Comparison of ENCODE assay signal across 11 mouse cellular contexts in genomic region chr5:101703374-101704260, GRCm38 (mm10). TPM values are rescaled to one million over a fixed set of nuclear protein-coding genes. Genes with fewer than 3 reads are reported as not detected.
A peak's percentile ranks its signal among the peaks of the same experiment; 100 is the strongest.
DNase-seq lines count a peak whose midpoint lies in the region; ATAC-seq and TF ChIP-seq lines count a peak whose summit lies in the region.
"Had no signal": no experiment of that assay in that cellular context is flagged by ENCODE, and none has a peak within 500 bp of the region (broad histone marks: within the 10 kb centered on the region; RNA-seq: fewer than 3 reads in every experiment).

No protein-coding gene starts in this region.

- no peak for TF ChIP-seq POLR2A in olfactory bulb, adult 2 months (IDR thresholded peaks at IDR 0.05; ENCODE audit: insufficient read depth, low read depth, low read length)
- no peak for TF ChIP-seq POLR2A in cerebellum, adult 2 months (IDR thresholded peaks at IDR 0.05; ENCODE audit: borderline replicate concordance, insufficient read depth, low read length)

- H3K27me3 ChIP-seq in heart, embryonic 11.5 days (ENCODE audit: control insufficient read depth, insufficient read depth, low read length) = no peaks in the 10 kb centered on the region
- peaks cover 7% of the 10 kb centered on the region for H3K27me3 ChIP-seq in megakaryocyte, embryonic 14.5 days (replicated peaks)
- H3K27me3 ChIP-seq in cerebellum, adult 2 months (ENCODE audit: control insufficient read depth, insufficient read depth, low read length) = no peaks in the 10 kb centered on the region
- H3K27me3 ChIP-seq in midbrain, embryonic 15.5 days (replicated peaks) = no peaks in the 10 kb centered on the region

- no peak overlapping the region for H3K9ac ChIP-seq in heart, embryonic 11.5 days (ENCODE audit: low read depth, low read length)
- no peak overlapping the region for H3K9ac ChIP-seq in midbrain, embryonic 15.5 days

- H3K4me1 ChIP-seq in heart, embryonic 11.5 days (ENCODE audit: control insufficient read depth, insufficient read depth, low read length) = no peaks in the 10 kb centered on the region
- H3K4me1 ChIP-seq in megakaryocyte, embryonic 14.5 days = peaks cover 8% of the 10 kb centered on the region; the same call in 1 of the 2 replicates
- no peaks in the 10 kb centered on the region for H3K4me1 ChIP-seq in olfactory bulb, adult 2 months (ENCODE audit: control insufficient read depth, insufficient read depth, low read length)
- H3K4me1 ChIP-seq in cerebellum, adult 2 months (ENCODE audit: control insufficient read depth, insufficient read depth, low read length) = no peaks in the 10 kb centered on the region
- no peaks in the 10 kb centered on the region for H3K4me1 ChIP-seq in midbrain, embryonic 15.5 days

- no peaks in the 10 kb centered on the region for H3K36me3 ChIP-seq in heart, embryonic 11.5 days (ENCODE audit: control insufficient read depth, insufficient read depth, low read length)
- no peaks in the 10 kb centered on the region for H3K36me3 ChIP-seq in megakaryocyte, embryonic 14.5 days (replicated peaks; ENCODE audit: low read length)
- no peaks in the 10 kb centered on the region for H3K36me3 ChIP-seq in midbrain, embryonic 15.5 days (replicated peaks)

- intact Hi-C loops in heart, postnatal 25 days (cut with DNase I) = no loop called here

- no peak overlapping the region for H3K27ac ChIP-seq in heart, embryonic 11.5 days (ENCODE audit: low read depth, low read length)
- no peak overlapping the region for H3K27ac ChIP-seq in olfactory bulb, adult 2 months (ENCODE audit: insufficient read depth, low read depth, low read length)
- H3K27ac ChIP-seq in cerebellum, adult 2 months (ENCODE audit: insufficient read depth, low read length) = no peak overlapping the region
- no peak overlapping the region for H3K27ac ChIP-seq in midbrain, embryonic 15.5 days

- no peak for TF ChIP-seq CTCF in olfactory bulb, adult 2 months (IDR thresholded peaks at IDR 0.05; ENCODE audit: insufficient read depth, low read depth, low read length)
- no peak for TF ChIP-seq CTCF in cerebellum, adult 2 months (IDR thresholded peaks at IDR 0.05; ENCODE audit: borderline replicate concordance, insufficient read depth, low read depth, low read length)

- DNase-seq in heart, postnatal 25 days (ENCODE audit: low spot score) = no peak
- DNase-seq in fibroblast of lung, adult 2 months (ENCODE audit: low read depth) = peak; percentile 2
- DNase-seq in cerebellum, adult 2 months = no peak
- DNase-seq: cerebellum, adult 9-11 months; lung, postnatal 4 days had no signal

- 0 out of 2 replicates have a peak, but pooled peaks have one; percentile 22 for ATAC-seq in heart, embryonic 11.5 days (replicated peaks; ENCODE audit: insufficient number of reproducible peaks, low FRiP score, low TSS enrichment)
- ATAC-seq in megakaryocyte, adult 5-6 weeks (ENCODE audit: poor library complexity, severe bottlenecking) = no peak
- no peak for ATAC-seq in midbrain, embryonic 15.5 days (replicated peaks)

- peak overlapping the region; percentile 30 for H3K4me2 ChIP-seq in heart, embryonic 11.5 days
- no peak overlapping the region for H3K4me2 ChIP-seq in midbrain, embryonic 15.5 days

- H3K4me3 ChIP-seq in heart, embryonic 11.5 days (ENCODE audit: low read depth, low read length) = no peak overlapping the region
- H3K4me3 ChIP-seq in megakaryocyte, embryonic 14.5 days (replicated peaks) = peak overlapping the region; percentile 2
- H3K4me3 ChIP-seq in olfactory bulb, adult 2 months (ENCODE audit: insufficient read depth, low read depth, low read length) = peak overlapping the region; percentile 6; the same call in 1 of the 2 replicates
- H3K4me3 ChIP-seq in cerebellum, adult 2 months (replicated peaks; ENCODE audit: insufficient read depth, low read depth, low read length) = no peak overlapping the region
- no peak overlapping the region for H3K4me3 ChIP-seq in midbrain, embryonic 15.5 days

- no peaks in the 10 kb centered on the region for H3K9me3 ChIP-seq in heart, embryonic 11.5 days (replicated peaks; ENCODE audit: control insufficient read depth, low read length)
- 0 out of 2 replicates have a peak, but pooled peaks cover 5% of the 10 kb centered on the region for H3K9me3 ChIP-seq in megakaryocyte, embryonic 14.5 days
- no peaks in the 10 kb centered on the region for H3K9me3 ChIP-seq in midbrain, embryonic 15.5 days

- 57% methylated on average over 24 of the region's 25 CpGs for WGBS in heart, embryonic 11.5 days (ENCODE audit: insufficient replicate concordance)
- 77% methylated on average over 24 of the region's 25 CpGs for WGBS in olfactory bulb, adult 2 months
- 81% methylated on average over 24 of the region's 25 CpGs for WGBS in cerebellum, adult 2 months
- 78% methylated on average over 24 of the region's 25 CpGs for WGBS in midbrain, embryonic 15.5 days

RNA-seq across cellular contexts. Expression of gene Nkx6-1, which starts 38.8 kb away (rescaled TPM):
- 0.07 and 0.29 TPM in 2 replicates for polyA plus RNA-seq in heart, embryonic 11.5 days (2014; fragmentation: Nextera tagmentation; extraction: Ambion mirVana)
- under 1 TPM; 0.10 to 0.14 TPM for total RNA-seq in heart, postnatal 25 days (2021)
- polyA plus RNA-seq in megakaryocyte, embryonic 14.5 days (2012; ENCODE audit: insufficient read depth, low replicate concordance) = 0.21 TPM in 1 of 2 replicates, not detected in the other
- total RNA-seq in megakaryocyte, adult 5-6 weeks (2015) = not detected in 2 replicates
- total RNA-seq in megakaryocyte, adult 5-6 weeks (2017) = not detected in 2 replicates
- polyA plus RNA-seq in olfactory bulb, adult 2 months (2012; ENCODE audit: insufficient read depth, insufficient read length, low replicate concordance, missing spikeins) = not detected in 2 replicates
- 1.5 and 2.0 TPM in 2 replicates for polyA plus RNA-seq in cerebellum, adult 2 months (2012; rRNA removed)
- polyA plus RNA-seq in midbrain, embryonic 15.5 days (2015; fragmentation: Nextera tagmentation; extraction: Ambion mirVana) = 2.1 and 2.5 TPM in 2 replicates
- polyA plus RNA-seq: small intestine, adult 2 months had no signal

Comparison
In these comparisons a context has a peak if more than half of its experiments do, and no peak if none do; other contexts are left out.
1. H3K4me3 ChIP-seq: peak in megakaryocyte, embryonic 14.5 days (single experiment) and olfactory bulb, adult 2 months (single experiment); none in heart, embryonic 11.5 days (single experiment), cerebellum, adult 2 months (single experiment) and midbrain, embryonic 15.5 days (single experiment).